Mouse (Mus musculus): Measurements from ENCODE around the gene Dad1.

The Dad1 gene

DNA sequence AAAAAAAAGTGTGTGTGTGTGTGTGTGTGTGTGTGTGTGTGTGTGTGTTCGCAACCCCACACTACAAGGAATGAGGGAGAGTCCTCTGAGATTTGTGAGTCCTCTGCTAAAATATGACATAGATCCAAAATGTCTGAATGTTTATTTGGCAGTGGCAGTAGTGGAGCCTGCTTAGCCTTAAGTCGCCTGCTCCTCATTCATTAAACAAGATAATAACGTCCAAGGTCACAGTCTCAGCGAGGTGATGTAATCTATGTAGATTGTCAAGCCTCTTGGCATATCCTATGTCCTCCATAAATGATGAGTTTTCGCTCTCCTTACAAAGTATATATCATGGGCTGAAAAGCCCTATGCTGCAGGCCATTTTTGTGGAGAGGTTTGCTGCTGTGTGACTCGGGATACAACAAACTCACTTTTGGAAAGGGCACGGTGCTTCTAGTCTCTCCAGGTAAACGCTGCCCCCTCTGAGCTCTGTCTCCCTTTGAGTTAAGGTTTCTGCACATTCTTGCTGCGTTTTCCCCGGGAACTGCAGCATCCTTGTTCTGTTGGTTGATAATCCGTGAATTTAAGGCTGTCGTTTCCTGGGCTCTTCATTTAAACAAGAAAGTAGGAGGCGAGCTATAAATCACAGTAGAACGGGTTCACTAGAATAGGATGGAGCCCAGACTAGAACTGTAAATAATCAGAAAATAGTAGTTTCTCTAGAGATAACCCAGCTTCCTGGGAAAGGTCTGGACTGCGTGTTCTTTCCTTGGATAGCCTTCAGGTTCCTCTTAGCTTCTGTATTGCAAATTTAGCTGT, 47.0 kb downstream of the Dad1 start:
- no peak for DNase-seq (ENCODE audit: low read depth, low spot score)

DNA sequence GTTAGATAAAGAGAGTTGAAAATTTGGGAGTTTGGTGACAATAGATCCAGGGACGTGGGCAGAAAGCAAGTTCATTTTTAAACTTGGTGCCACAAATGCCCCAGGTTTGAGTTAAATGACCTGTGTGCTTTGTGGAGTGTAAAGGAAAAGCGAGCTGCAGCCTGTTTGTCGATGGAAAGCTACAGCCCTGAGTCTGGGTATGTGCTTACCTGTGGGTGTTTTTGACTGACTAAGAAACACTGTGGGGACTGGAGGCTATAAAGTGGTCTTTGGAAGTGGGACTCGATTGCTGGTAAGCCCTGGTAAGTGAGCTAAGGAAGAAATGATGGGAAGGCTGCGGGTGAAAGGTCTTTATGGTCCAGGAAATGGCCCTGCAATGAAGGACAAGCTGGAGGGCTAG, 47.6 kb downstream of the Dad1 start:
- no peak for DNase-seq (ENCODE audit: low read depth, low spot score)

DNA sequence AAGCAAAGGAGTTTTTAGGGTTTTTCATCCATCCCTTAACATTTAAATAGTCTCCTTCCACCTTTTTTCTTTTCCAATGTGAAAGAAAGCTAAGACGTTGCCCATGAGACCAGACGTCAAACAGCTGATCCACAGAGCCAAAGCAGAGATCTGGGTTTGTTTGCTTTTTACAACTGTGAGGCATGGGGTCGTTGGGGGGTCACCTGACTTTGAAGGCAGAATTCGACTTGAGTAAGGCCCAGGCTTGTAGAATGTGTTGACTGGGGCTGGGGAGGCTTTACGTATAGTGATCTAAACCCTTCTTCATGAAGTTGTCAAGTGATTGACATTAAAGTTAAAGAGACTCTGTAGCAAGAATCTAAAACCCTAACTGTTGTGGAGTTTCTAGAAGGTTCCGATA, 48.0 kb downstream of the Dad1 start:
- no peak for DNase-seq (ENCODE audit: low read depth, low spot score)

DNA sequence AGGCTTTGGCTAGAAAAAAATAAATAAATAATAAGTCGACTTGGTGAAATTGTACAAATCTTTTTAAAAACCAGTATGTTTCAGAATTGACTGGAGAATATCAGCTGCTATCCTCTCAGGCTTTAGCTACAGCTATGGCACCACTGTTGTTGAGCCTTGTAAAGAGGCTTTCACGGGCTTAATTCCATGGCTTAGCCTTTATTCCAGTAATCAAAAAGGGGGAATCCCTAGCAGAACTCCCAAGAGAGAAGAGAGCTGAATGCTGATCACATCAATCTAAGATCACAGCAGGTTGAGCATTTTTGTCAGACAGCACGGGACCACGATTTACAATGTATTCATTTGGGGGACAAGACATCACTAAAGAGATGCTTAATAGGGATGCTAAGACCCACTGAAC, 49.1 kb downstream of the Dad1 start:
- DNase-seq (ENCODE audit: low read depth, low spot score), result no peak

DNA sequence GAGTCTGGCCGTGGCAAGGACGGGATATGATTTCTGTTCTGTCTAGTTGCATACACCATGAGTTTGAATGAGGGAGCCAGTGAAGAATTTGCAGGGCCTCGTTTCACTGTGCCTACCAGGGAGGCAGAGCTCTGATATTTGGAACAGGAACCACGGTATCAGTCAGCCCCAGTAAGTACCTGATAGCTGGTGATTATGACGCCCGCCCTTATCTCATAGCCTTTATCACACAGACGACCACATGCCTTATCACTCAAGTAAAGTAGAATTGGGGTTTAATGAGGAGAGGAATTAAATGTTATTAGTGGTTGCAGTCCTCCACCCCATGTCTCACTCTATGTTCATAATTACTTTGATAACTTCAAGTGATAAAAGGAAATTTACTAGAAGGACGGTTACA, 49.6 kb downstream of the Dad1 start:
- DNase-seq (ENCODE audit: low read depth, low spot score), result no peak

DNA sequence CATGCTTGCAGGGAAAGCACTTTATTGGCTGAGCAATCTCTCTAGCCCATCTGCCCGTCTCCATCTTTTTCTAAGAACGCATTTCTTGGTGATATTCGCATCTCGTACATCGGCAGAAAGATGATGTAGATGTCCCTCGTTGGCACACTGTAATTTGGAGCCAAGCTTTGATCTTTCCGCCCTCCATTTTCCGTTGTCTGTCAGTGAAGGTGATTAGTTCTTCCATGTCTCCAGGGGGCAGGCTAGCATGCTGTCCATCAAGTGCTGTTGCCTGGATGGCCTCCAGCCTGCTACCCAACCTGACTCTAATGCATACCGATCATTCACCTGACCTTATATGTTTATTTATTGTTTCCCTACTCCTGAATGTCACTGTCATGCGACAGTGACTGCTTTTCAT, 50.1 kb downstream of the Dad1 start:
- DNase-seq (ENCODE audit: low read depth, low spot score), result no peak

GRCm38 (mm10) chr14:54203207-54203606, 50.7 kb downstream of the Dad1 start:
- DNase-seq (ENCODE audit: low read depth, low spot score), result no peak

DNA sequence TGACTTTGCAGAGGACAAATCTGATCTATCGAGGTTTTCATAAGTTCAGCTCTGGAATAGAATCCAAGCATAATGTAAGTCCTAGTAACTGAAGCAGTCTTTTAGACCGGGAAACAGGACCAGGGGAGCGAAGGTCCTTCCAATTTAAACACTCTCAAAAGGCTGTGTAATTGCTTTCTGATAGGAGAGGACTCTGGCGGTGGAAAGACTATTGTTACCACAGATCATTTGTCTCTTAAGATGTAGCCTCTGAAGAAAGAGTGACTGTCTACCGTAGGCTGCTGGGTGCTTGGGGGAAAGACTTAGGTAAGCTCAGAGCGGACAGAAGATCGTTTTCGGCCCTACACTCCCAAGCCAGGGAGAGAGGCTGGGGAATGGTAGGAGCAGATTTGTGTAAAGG, 53.5 kb downstream of the Dad1 start:
- DNase-seq (ENCODE audit: low read depth, low spot score), result no peak

DNA sequence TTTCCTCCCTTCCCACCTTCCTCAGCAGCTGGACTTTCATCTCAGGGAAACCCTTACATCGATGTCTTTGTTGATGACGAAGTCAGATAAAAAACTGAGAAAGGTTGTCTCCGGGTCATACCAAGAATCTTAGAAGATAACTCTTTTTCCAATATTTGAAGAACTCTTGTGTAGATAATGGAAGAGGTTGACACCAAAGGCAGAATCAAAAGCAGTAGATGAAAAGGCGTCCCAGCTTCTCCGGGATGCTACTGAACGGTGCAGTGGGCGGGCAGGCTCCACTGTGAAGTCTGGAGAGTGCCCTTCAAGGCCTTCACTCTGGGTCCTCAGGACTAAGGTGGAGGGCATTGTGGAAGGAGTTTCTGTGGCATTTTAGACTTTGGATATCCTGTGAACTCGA, 54.2 kb downstream of the Dad1 start:
- DNase-seq (ENCODE audit: low read depth, low spot score), result no peak

DNA sequence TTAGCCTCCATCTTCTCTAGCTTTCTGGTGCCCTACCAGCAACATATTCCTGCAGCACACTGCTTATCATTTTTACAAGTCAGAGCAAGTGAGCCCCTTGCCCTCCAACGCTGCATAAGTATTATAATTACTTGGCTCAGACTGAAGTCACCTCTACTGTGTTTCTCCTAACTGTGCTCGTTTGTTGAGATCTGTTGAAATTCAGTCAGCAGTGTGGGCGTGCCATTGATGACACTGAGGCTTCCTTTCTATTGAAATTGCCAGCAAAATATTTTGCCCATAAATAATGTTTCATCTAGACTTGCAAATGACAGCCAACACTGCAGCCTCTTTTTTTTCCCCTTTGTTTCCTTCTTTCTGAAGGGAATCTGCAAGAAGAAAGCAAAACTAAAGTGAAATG, 56.2 kb downstream of the Dad1 start:
- DNase-seq (ENCODE audit: low read depth, low spot score), result no peak

DNA sequence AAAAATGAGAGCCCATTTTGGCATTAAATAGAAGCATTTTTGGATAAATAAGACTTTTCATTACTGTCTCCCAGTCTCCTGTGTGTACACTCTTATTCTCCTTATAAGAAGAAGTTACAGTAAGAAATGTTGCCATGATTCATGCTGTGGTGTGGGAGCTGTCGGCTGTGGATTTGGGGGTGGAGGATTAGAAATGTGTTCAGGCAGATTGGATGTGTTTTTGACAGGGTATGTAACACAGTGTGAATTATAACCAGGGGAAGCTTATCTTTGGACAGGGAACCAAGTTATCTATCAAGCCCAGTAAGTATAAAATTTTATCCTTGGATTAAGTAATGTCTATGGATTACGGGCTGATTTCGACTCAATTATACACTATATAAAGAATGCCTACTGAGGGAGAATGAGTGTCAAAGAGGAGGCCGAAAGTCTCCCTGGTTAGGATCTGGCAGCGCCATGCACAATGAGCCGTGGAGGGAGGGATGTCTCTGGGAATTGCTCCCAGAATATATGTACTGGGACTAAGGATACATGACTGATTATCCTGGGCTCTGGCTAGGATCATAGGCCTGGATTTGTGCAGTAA, 58.0 kb downstream of the Dad1 start:
- no peak for DNase-seq (ENCODE audit: low read depth, low spot score)

DNA sequence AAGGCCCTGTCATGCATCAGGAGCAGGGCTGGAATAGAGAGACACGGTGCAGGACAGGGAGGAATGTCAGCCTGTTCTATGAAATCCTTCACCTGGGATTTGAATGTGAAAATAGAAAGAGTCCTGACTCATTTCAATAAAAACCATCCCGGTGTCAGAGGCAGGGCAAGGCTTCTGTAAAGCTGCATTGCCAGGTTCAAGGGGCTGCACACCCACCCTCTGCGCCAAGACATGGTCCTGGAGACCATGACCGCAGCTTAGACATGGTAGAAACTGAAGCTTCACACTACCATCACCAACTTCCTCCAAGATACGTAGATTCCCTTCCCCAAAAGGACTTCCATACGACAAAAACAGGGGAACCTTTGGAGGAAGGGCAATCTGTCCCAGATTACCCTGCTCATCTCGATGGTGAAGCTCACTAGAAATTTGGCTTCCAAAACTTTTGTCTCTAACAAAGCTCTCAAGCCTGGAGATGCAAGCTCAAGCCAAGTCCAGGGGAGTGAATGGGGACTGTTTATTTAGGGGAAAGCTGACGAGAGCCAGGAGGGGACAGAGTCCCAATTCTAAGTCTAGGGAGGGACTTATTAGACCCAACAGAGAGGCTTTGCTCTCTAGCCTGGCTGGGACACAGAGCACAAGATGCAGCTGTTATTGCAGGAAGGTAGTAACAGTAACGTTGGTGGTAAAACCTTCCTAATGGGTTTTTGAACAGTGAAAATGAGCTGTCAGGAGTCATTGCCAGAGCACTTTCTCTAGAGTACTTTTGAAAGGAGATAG, 60.4 kb downstream of the Dad1 start:
- no peak for DNase-seq (ENCODE audit: low read depth, low spot score)

GRCm38 (mm10) chr14:54192462-54192847, 61.4 kb downstream of the Dad1 start:
- no peak for DNase-seq (ENCODE audit: low read depth, low spot score)

DNA sequence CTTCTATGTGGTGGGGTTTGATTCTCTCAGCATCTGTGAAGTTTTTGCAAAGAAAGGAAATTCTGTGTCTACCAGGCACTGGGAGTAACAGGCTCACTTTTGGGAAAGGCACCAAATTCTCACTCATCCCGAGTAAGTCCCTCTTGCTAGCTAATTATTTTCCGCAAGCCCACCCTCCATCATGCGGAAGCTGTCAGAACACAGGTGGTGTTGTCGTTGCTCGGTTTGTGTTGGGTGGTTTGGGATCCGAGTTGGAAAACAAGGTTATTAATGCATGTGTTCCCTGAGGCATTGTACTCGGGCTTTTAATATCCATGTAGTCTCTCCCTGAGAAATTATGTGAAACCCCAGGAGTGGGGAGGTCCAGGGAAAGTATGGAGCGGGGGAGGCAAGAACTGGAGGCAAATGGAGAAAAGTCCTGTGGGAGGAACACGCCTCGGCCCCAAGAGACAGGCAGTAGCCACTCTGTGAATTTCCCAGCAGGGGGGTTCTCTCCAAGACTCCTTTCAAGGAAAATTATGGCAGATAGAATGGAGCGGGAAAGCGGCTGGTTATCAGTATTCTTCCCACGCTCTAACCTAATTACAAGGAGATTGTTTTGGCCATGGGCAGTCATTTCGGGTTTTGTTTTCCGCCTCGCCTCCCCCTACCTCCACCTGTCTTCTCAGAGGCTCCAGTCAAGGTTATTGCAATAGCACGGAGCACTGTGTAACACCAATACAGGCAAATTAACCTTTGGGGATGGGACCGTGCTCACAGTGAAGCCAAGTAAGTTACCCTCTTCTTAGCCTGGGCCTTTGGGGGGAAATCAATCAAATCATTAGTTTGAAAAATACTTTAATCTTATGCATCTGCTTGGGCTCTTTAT, 62.1 kb downstream of the Dad1 start:
- no peak for DNase-seq (ENCODE audit: low read depth, low spot score)

- DNase-seq (ENCODE audit: low read depth, low spot score), result no peak
Observed at GRCm38 (mm10) chr14:54191026-54191390, 62.9 kb downstream of the Dad1 start.

GRCm38 (mm10) chr14:54190305-54191025, 63.4 kb downstream of the Dad1 start:
- DNase-seq (ENCODE audit: low read depth, low spot score), result no peak

DNA sequence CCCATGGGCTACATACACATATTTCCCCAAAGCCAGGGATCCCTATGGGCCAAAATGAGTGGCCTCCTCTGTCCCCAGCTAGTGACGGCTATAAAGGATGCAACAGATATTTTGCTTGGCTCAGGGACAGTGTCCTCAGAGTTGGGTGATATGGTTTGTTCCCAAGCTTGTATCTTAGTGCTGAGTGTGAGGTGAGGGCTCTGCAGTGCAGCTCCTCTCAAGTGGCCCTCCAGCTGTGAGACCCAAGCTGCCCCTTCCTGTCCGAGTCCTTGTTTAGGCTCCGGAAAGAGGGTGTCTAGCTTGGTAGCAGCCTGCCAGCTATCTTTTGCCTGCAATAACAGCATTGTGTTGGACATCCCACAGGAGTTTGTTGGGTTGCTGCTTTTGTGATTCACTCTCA, 64.6 kb downstream of the Dad1 start:
- DNase-seq (ENCODE audit: low read depth, low spot score), result no peak

- DNase-seq (ENCODE audit: low read depth, low spot score), result no peak
Observed at GRCm38 (mm10) chr14:54187211-54187610, 66.7 kb downstream of the Dad1 start.
